Mouse (Mus musculus): ENCODE results near the gene Pom121l2. TPM values are rescaled to one million over a fixed set of nuclear protein-coding genes. Genes with fewer than 3 reads are reported as not detected.

Gene Pom121l2
- polyA plus RNA-seq (2012; rRNA removed; ENCODE audit: low replicate concordance) = not detected in 2 replicates

DNA sequence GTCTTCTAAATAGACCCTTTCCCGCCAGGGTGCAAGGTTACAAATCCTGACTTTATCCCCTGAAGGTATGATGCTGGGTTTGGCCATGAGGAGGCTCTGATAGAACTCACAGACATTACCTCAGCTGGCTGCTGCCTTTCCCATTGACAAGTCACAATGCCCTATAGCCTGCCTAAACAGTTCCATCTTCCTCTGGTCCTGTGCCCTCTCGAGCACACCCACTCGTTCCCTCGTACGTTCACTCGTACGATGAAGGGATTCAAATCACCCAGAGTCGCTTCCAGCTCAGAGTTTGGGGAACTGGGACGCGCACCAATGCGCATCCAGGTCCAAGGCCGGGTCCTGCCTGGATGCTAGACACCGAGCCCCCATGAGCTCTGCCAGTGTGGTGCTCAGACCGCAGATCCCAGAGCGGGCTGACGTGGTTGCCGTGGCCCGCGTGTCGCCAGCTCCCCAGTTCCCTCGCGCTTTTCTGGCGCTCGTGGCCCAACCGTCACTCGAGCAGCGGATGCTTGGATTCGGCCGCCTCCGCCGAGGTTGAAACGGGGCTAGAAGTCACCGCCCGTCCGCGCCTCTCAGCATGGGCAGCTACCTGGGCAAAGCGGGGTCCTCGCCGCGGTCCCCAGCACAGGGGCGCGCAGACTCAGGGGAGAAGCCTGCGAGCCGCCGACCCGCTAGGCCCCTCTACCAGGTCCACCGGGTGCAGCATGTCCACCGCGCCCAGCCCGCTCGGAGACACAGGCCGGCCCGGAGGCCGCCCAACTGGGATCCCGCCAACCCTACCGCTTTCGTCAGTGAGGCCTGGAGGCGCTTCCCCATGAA is at the start of gene Pom121l2:
Gene Pom121l2, plus strand, starts transcription at position 214 of the 822 bp plus-strand sequence.

DNA sequence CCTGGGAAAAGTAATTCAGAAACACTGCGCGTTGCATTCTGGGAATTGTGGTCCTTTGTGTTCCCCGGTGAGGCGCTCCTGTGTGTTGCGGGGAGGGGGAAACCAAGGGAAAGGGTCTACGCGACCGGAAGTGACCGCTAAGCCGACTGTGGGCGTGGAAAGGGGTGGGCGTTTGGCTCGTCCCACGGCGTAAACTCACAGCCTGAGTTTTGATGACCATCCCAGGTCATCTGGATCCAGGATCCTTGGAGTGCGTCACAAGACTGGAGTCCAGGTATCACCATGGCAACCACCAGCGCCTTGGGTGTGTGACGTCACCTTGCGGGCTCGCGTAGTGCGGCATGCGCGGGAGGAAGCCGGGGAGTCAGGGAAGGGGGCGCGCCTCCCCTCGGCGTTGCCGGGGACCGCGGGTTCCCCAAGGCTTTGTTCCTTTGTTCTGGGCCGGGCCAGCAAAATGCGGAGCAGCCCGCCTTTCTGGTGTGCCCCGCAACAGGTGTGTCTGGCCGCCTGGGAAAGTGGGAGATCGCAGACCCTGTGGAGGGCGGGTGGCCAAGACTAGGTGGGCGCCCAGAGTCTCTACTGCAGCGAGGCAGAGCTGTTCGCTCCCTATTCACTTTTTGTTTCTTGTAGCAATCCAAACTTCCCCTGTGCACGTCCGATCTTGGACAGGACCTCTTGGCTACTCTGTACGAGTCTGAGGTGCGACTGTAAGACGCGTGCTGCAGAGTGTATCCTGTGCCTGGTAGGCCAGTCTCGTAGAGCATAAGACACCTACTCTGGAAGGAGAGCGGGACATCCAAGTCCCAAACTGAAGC is 35.9 kb upstream of the Pom121l2 start, which contains the start of gene Zfp184:
Gene Zfp184, plus strand, starts transcription at position 169 of the 815 bp plus-strand sequence.

GRCm38 (mm10) chr13:22009642-22010041 is 28.6 kb downstream of the Pom121l2 start, which contains the start of gene Prss16:
Gene Prss16 (minus strand): TSS chr13:22009742.

DNA sequence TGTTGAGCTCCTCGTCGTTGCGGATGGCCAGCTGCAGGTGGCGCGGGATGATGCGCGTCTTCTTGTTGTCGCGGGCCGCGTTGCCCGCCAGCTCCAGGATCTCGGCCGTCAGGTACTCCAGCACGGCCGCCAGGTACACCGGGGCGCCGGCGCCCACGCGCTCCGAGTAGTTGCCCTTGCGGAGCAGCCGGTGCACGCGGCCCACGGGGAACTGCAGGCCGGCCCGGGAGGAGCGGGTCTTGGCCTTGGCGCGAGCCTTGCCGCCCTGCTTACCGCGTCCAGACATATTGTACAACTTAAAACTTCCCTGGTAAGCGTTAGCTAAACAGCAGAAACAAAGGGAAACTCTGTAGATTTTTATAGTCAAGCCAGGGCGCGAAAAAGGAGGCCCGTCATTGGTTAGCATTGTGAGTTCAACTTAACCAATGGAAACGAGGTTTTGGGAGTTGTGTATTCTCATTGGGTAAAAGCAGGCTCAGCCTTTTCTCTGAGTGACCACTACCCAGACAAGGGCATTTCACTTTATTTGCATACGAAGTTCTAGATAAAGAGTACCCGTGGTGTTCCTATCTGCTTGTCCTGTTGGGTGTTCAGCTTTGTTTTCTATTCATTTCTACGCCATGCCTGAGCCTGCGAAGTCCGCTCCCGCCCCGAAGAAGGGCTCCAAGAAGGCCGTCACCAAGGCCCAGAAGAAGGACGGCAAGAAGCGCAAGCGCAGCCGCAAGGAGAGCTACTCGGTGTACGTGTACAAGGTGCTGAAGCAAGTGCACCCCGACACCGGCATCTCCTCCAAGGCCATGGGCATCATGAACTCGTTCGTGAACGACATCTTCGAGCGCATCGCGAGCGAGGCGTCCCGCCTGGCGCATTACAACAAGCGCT is 54.5 kb downstream of the Pom121l2 start, which contains the start of the genes Hist1h2ah and Hist1h2bk:
Gene Hist1h2ah, minus strand, starts transcription at position 302 of the 882 bp plus-strand sequence.
Gene Hist1h2bk, plus strand, starts transcription at position 604 of the 882 bp plus-strand sequence.

Other genes starting within 250 kb of the Pom121l2 start
- 0.50 and 4.8 TPM in 2 replicates for gene Hist1h4j, start 246.1 kb upstream of the Pom121l2 start, polyA plus RNA-seq (2012; rRNA removed; ENCODE audit: low replicate concordance)
- 2.1 and 39.6 TPM in 2 replicates for gene Hist1h4k, start 230.7 kb upstream of the Pom121l2 start, polyA plus RNA-seq (2012; rRNA removed; ENCODE audit: low replicate concordance)
- 9.2 TPM in 1 of 2 replicates, not detected in the other for gene Hist1h2ak, start 227.4 kb upstream of the Pom121l2 start, polyA plus RNA-seq (2012; rRNA removed; ENCODE audit: low replicate concordance)
- gene Hist1h2bn, start 227.1 kb upstream of the Pom121l2 start, polyA plus RNA-seq (2012; rRNA removed; ENCODE audit: low replicate concordance) = 5.6 and 6.6 TPM in 2 replicates
- gene Hist1h1b, start 200.6 kb upstream of the Pom121l2 start, polyA plus RNA-seq (2012; rRNA removed; ENCODE audit: low replicate concordance) = 0.23 and 1.3 TPM in 2 replicates
- 0.97 and 14.0 TPM in 2 replicates for gene Hist1h3i, start 197.8 kb upstream of the Pom121l2 start, polyA plus RNA-seq (2012; rRNA removed; ENCODE audit: low replicate concordance)
- gene Hist1h2an, start 194.0 kb upstream of the Pom121l2 start, polyA plus RNA-seq (2012; rRNA removed; ENCODE audit: low replicate concordance) = 1.2 and 8.9 TPM in 2 replicates
- gene Hist1h2bp, start 193.7 kb upstream of the Pom121l2 start, polyA plus RNA-seq (2012; rRNA removed; ENCODE audit: low replicate concordance) = 1.2 and 1.7 TPM in 2 replicates
- 7.2 and 42.8 TPM in 2 replicates for gene Hist1h2bq, start 171.0 kb upstream of the Pom121l2 start, polyA plus RNA-seq (2012; rRNA removed; ENCODE audit: low replicate concordance)
- not detected in 2 replicates for gene Hist1h2ao, start 170.7 kb upstream of the Pom121l2 start, polyA plus RNA-seq (2012; rRNA removed; ENCODE audit: low replicate concordance)
- gene Hist1h4m, start 169.4 kb upstream of the Pom121l2 start, polyA plus RNA-seq (2012; rRNA removed; ENCODE audit: low replicate concordance) = not detected in 2 replicates
- 8.8 and 27.8 TPM in 2 replicates for gene Hist1h4n, start 149.0 kb upstream of the Pom121l2 start, polyA plus RNA-seq (2012; rRNA removed; ENCODE audit: low replicate concordance)
- 10.9 and 185 TPM in 2 replicates for gene Hist1h2ap, start 147.7 kb upstream of the Pom121l2 start, polyA plus RNA-seq (2012; rRNA removed; ENCODE audit: low replicate concordance)
- gene Hist1h2br, start 147.5 kb upstream of the Pom121l2 start, polyA plus RNA-seq (2012; rRNA removed; ENCODE audit: low replicate concordance) = 2.6 and 36.8 TPM in 2 replicates
- 0.59 and 3.6 TPM in 2 replicates for gene Zfp184, start 36.1 kb upstream of the Pom121l2 start, polyA plus RNA-seq (2012; rRNA removed; ENCODE audit: low replicate concordance)
- gene Prss16, start 28.5 kb downstream of the Pom121l2 start, polyA plus RNA-seq (2012; rRNA removed; ENCODE audit: low replicate concordance) = 1.0 TPM in 1 of 2 replicates, not detected in the other
- 0.80 and 14.4 TPM in 2 replicates for gene Hist1h2ah, start 54.4 kb downstream of the Pom121l2 start, polyA plus RNA-seq (2012; rRNA removed; ENCODE audit: low replicate concordance)
- 2.3 and 12.2 TPM in 2 replicates for gene Hist1h2bk, start 54.7 kb downstream of the Pom121l2 start, polyA plus RNA-seq (2012; rRNA removed; ENCODE audit: low replicate concordance)
- 11.9 and 12.9 TPM in 2 replicates for gene Hist1h4i, start 60.2 kb downstream of the Pom121l2 start, polyA plus RNA-seq (2012; rRNA removed; ENCODE audit: low replicate concordance)
- 3.7 TPM in 1 of 2 replicates, not detected in the other for gene Hist1h2ag, start 61.8 kb downstream of the Pom121l2 start, polyA plus RNA-seq (2012; rRNA removed; ENCODE audit: low replicate concordance)
- 4.6 and 8.5 TPM in 2 replicates for gene Hist1h2bj, start 62.0 kb downstream of the Pom121l2 start, polyA plus RNA-seq (2012; rRNA removed; ENCODE audit: low replicate concordance)
- gene Vmn1r188, start 103.2 kb downstream of the Pom121l2 start, polyA plus RNA-seq (2012; rRNA removed; ENCODE audit: low replicate concordance) = not detected in 2 replicates
- gene Vmn1r189, start 124.6 kb downstream of the Pom121l2 start, polyA plus RNA-seq (2012; rRNA removed; ENCODE audit: low replicate concordance) = not detected in 2 replicates
- gene Vmn1r191, start 202.8 kb downstream of the Pom121l2 start, polyA plus RNA-seq (2012; rRNA removed; ENCODE audit: low replicate concordance) = not detected in 2 replicates
- not detected in 2 replicates for gene Vmn1r192, start 209.9 kb downstream of the Pom121l2 start, polyA plus RNA-seq (2012; rRNA removed; ENCODE audit: low replicate concordance)
- not detected in 2 replicates for gene Vmn1r193, start 242.0 kb downstream of the Pom121l2 start, polyA plus RNA-seq (2012; rRNA removed; ENCODE audit: low replicate concordance)